Mouse (Mus musculus): ENCODE results near the gene Camk2g. TPM values are rescaled to one million over a fixed set of nuclear protein-coding genes. Genes with fewer than 3 reads are reported as not detected.

Gene Camk2g
- polyA plus RNA-seq (2014; fragmentation: Nextera tagmentation; extraction: Ambion mirVana), result 35.9 and 39.5 TPM in 2 replicates

GRCm38 (mm10) chr14:20793758-20794531, at the start of gene Camk2g:
TSS of gene Camk2g (minus strand) at chr14:20794088.
- H3K4me2 ChIP-seq, result peak within 1 kb of the TSS; percentile 82
- peak within 1 kb of the TSS; percentile 63 for H3K27ac ChIP-seq (ENCODE audit: low read depth, low read length)
- H3K4me1 ChIP-seq (ENCODE audit: control insufficient read depth, insufficient read depth, low read length), result peaks cover 18% of the 10 kb centered on the region
- H3K9ac ChIP-seq (ENCODE audit: low read length), result peak within 1 kb of the TSS; percentile 83
- peak within 1 kb of the TSS; percentile 91 for H3K4me3 ChIP-seq (ENCODE audit: low read depth, low read length)
- H3K36me3 ChIP-seq (ENCODE audit: control insufficient read depth, insufficient read depth, low read length), result peaks cover 5% of the 10 kb centered on the region; the same call in 1 of the 2 replicates
- no peaks in the 10 kb centered on the region for H3K9me3 ChIP-seq (ENCODE audit: control insufficient read depth, low read length)
- ATAC-seq (ENCODE audit: low FRiP score), result peak; percentile 89
- DNase-seq (ENCODE audit: low spot score, missing footprints), result peak; percentile 95
- under 1% methylated on average over 52 of the region's 76 CpGs for WGBS
- no peaks in the 10 kb centered on the region for H3K27me3 ChIP-seq (ENCODE audit: control insufficient read depth, insufficient read depth, low read length)

- 86% methylated on average over 3 of the region's 3 CpGs for WGBS
- H3K9me3 ChIP-seq (ENCODE audit: control insufficient read depth, low read length), result no peaks in the 10 kb centered on the region
- H3K4me2 ChIP-seq, result no peak overlapping the region
- no peak overlapping the region for H3K4me3 ChIP-seq (ENCODE audit: low read depth, low read length)
- no peaks in the 10 kb centered on the region for H3K4me1 ChIP-seq (ENCODE audit: control insufficient read depth, insufficient read depth, low read length)
- H3K27ac ChIP-seq (ENCODE audit: low read depth, low read length), result no peak overlapping the region
- peaks cover 3% of the 10 kb centered on the region; the same call in 1 of the 2 replicates for H3K27me3 ChIP-seq (ENCODE audit: control insufficient read depth, insufficient read depth, low read length)
- ATAC-seq (ENCODE audit: low FRiP score) (no peak), DNase-seq (ENCODE audit: low spot score, missing footprints) (no peak)
- H3K9ac ChIP-seq (ENCODE audit: low read length), result no peak overlapping the region
- H3K36me3 ChIP-seq (ENCODE audit: control insufficient read depth, insufficient read depth, low read length), result no peaks in the 10 kb centered on the region
Observed at GRCm38 (mm10) chr14:20842629-20843028, 48.7 kb upstream of the Camk2g start.

DNA sequence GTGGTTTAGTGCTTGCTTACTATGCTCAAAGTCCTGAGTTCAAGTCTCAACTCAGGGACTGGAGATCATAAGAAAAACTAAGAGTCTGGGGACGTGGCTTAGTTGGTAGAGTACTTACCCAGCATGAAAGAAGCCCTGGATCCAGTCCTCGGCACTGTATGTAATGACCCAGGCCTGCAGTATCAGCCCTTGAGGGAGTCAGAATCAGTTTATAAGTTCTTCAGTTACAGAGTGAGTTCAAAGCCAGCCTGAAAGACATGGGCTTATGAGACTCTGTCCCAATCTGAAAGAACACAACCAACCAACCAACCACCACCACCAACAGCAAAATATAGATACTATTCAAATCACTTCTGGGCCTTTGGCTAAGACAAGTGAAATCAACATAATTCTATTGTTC, 47.6 kb upstream of the Camk2g start:
- 80% methylated on average over 2 of the region's 2 CpGs for WGBS
- DNase-seq (ENCODE audit: low spot score, missing footprints) (no peak), ATAC-seq (ENCODE audit: low FRiP score) (no peak)
- Histone ChIP-seq H3K4me1 (ENCODE audit: control insufficient read depth, insufficient read depth, low read length) (no peaks in the 10 kb centered on the region), H3K4me2 (no peak overlapping the region), H3K27ac (ENCODE audit: low read depth, low read length) (no peak overlapping the region), H3K9ac (ENCODE audit: low read length) (no peak overlapping the region), H3K27me3 (ENCODE audit: control insufficient read depth, insufficient read depth, low read length) (peaks cover 6% of the 10 kb centered on the region; the same call in 1 of the 2 replicates), H3K4me3 (ENCODE audit: low read depth, low read length) (no peak overlapping the region), H3K9me3 (ENCODE audit: control insufficient read depth, low read length) (no peaks in the 10 kb centered on the region), H3K36me3 (ENCODE audit: control insufficient read depth, insufficient read depth, low read length) (no peaks in the 10 kb centered on the region)

- Histone ChIP-seq H3K27ac (ENCODE audit: low read depth, low read length) (no peak overlapping the region), H3K9me3 (ENCODE audit: control insufficient read depth, low read length) (no peaks in the 10 kb centered on the region), H3K9ac (ENCODE audit: low read length) (no peak overlapping the region), H3K4me1 (ENCODE audit: control insufficient read depth, insufficient read depth, low read length) (no peaks in the 10 kb centered on the region), H3K36me3 (ENCODE audit: control insufficient read depth, insufficient read depth, low read length) (no peaks in the 10 kb centered on the region; the same call in 1 of the 2 replicates), H3K4me3 (ENCODE audit: low read depth, low read length) (no peak overlapping the region), H3K4me2 (no peak overlapping the region), H3K27me3 (ENCODE audit: control insufficient read depth, insufficient read depth, low read length) (peaks cover 6% of the 10 kb centered on the region; the same call in 1 of the 2 replicates)
- ATAC-seq (ENCODE audit: low FRiP score) (no peak), DNase-seq (ENCODE audit: low spot score, missing footprints) (no peak)
- 67% methylated on average over 7 of the region's 7 CpGs for WGBS
Observed at GRCm38 (mm10) chr14:20837681-20838080, 43.8 kb upstream of the Camk2g start.

DNA sequence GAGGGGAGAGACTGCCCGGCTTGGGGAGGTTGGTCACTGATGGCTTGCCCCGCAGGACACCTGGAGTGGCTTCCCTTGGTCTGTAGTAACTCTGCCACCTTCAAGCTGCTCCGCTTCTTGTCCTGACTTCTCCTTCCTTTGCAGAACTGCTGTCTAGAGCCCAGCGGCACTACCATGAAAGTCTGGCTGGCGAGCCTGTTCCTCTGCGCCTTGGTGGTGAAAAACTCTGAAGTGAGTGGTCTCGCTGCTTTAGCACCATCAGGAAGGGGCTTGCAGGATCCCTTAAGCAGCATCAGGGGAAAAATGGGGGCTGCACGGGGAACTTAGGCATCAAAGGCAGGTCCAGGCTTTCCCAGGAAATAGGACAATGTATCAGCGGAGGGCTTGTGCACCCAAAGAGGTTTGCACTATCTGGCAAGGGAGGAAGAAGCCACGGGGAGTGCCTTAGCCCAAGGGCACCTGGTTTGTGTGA, 43.1 kb upstream of the Camk2g start:
- Histone ChIP-seq H3K9me3 (ENCODE audit: control insufficient read depth, low read length) (no peaks in the 10 kb centered on the region), H3K4me1 (ENCODE audit: control insufficient read depth, insufficient read depth, low read length) (no peaks in the 10 kb centered on the region), H3K4me3 (ENCODE audit: low read depth, low read length) (peak overlapping the region; percentile 52), H3K36me3 (ENCODE audit: control insufficient read depth, insufficient read depth, low read length) (no peaks in the 10 kb centered on the region; the same call in 1 of the 2 replicates), H3K27me3 (ENCODE audit: control insufficient read depth, insufficient read depth, low read length) (peaks cover 6% of the 10 kb centered on the region; the same call in 1 of the 2 replicates), H3K4me2 (peak overlapping the region; percentile 83), H3K27ac (ENCODE audit: low read depth, low read length) (no peak overlapping the region), H3K9ac (ENCODE audit: low read length) (peak overlapping the region; percentile 77)
- WGBS, result 4% methylated on average over 10 of the region's 10 CpGs
- DNase-seq (ENCODE audit: low spot score, missing footprints) (no peak), ATAC-seq (ENCODE audit: low FRiP score) (no peak)

DNA sequence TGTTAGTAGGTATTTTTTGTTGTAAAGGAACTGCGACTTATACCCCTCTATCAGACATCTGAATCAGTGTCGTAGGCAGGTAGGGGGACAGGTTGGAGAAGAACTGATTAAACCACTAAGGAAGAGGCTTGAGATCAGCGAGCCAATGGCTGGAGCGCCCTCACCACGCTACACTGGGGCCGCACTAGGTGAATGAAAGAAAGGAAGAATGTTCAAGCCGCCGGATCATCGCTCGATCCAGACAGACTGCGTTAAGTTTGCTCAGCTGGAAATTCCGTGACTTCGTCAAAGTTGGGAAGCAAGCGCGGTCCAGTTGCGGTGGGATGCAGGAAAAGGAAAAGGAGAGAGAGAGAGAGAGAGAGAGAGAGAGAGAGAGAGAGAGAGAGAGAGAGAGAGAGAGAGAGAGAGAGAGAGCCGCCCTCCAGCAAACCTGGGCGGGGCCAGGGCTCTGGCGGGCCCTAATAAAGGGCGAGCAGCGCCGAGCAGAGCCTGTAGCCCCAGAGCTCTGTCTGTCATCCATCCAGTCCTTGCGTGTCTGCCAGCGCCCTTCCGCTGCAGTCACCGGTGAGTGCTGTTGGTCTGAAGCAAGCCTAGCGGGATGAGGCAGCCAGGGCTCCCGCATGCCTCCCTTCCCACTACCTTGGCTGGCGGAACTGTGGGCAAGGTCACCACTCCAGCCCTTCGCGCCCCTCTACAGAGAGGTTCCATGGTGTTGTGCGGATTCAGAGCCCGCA, 42.5 kb upstream of the Camk2g start, which contains the start of gene Plau:
TSS of gene Plau (plus strand) at position 490 of the 734 bp plus-strand sequence.
- Histone ChIP-seq H3K9me3 (ENCODE audit: control insufficient read depth, low read length) (no peaks in the 10 kb centered on the region), H3K36me3 (ENCODE audit: control insufficient read depth, insufficient read depth, low read length) (no peaks in the 10 kb centered on the region; the same call in 1 of the 2 replicates), H3K27ac (ENCODE audit: low read depth, low read length) (no peak within 1 kb of the TSS), H3K4me3 (ENCODE audit: low read depth, low read length) (peak within 1 kb of the TSS; percentile 52), H3K27me3 (ENCODE audit: control insufficient read depth, insufficient read depth, low read length) (peaks cover 6% of the 10 kb centered on the region; the same call in 1 of the 2 replicates), H3K4me1 (ENCODE audit: control insufficient read depth, insufficient read depth, low read length) (no peaks in the 10 kb centered on the region), H3K9ac (ENCODE audit: low read length) (peak within 1 kb of the TSS; percentile 77), H3K4me2 (peak within 1 kb of the TSS; percentile 83)
- peak; percentile 96 for DNase-seq (ENCODE audit: low spot score, missing footprints)
- ATAC-seq (ENCODE audit: low FRiP score), result peak; percentile 96
- under 1% methylated on average over 32 of the region's 33 CpGs for WGBS

- Histone ChIP-seq H3K27ac (ENCODE audit: low read depth, low read length) (no peak overlapping the region), H3K9me3 (ENCODE audit: control insufficient read depth, low read length) (no peaks in the 10 kb centered on the region), H3K4me1 (ENCODE audit: control insufficient read depth, insufficient read depth, low read length) (no peaks in the 10 kb centered on the region), H3K9ac (ENCODE audit: low read length) (no peak overlapping the region), H3K27me3 (ENCODE audit: control insufficient read depth, insufficient read depth, low read length) (peaks cover 6% of the 10 kb centered on the region; the same call in 1 of the 2 replicates), H3K4me2 (no peak overlapping the region), H3K36me3 (ENCODE audit: control insufficient read depth, insufficient read depth, low read length) (no peaks in the 10 kb centered on the region; the same call in 1 of the 2 replicates), H3K4me3 (ENCODE audit: low read depth, low read length) (no peak overlapping the region)
- no peak for ATAC-seq (ENCODE audit: low FRiP score)
- DNase-seq (ENCODE audit: low spot score, missing footprints), result no peak
- 70% methylated on average over 7 of the region's 7 CpGs for WGBS
Observed at GRCm38 (mm10) chr14:20834136-20834535, 40.2 kb upstream of the Camk2g start.

GRCm38 (mm10) chr14:20833525-20833924, 39.6 kb upstream of the Camk2g start:
- DNase-seq (ENCODE audit: low spot score, missing footprints) (no peak), ATAC-seq (ENCODE audit: low FRiP score) (no peak)
- no peaks in the 10 kb centered on the region for H3K9me3 ChIP-seq (ENCODE audit: control insufficient read depth, low read length)
- no peak overlapping the region for H3K4me3 ChIP-seq (ENCODE audit: low read depth, low read length)
- H3K27me3 ChIP-seq (ENCODE audit: control insufficient read depth, insufficient read depth, low read length), result peaks cover 6% of the 10 kb centered on the region; the same call in 1 of the 2 replicates
- 89% methylated on average over 4 of the region's 4 CpGs for WGBS
- no peak overlapping the region for H3K4me2 ChIP-seq
- H3K36me3 ChIP-seq (ENCODE audit: control insufficient read depth, insufficient read depth, low read length), result no peaks in the 10 kb centered on the region; the same call in 1 of the 2 replicates
- no peaks in the 10 kb centered on the region for H3K4me1 ChIP-seq (ENCODE audit: control insufficient read depth, insufficient read depth, low read length)
- H3K27ac ChIP-seq (ENCODE audit: low read depth, low read length), result no peak overlapping the region
- no peak overlapping the region for H3K9ac ChIP-seq (ENCODE audit: low read length)
